Mouse (Mus musculus): Measurements from ENCODE around the gene S100a16.

GRCm38 (mm10) chr3:90582156-90582555 is 45.1 kb downstream of the S100a16 start:
- TF ChIP-seq CTCF (IDR thresholded peaks at IDR 0.05; ENCODE audit: low read depth, low read length), result no peak
- no peak for TF ChIP-seq POLR2A (IDR thresholded peaks at IDR 0.05; ENCODE audit: extremely low read depth, insufficient read depth, low read length)
